Mouse (Mus musculus): ENCODE results near the gene Kdm2a. TPM values are rescaled to one million over a fixed set of nuclear protein-coding genes. Genes with fewer than 3 reads are reported as not detected.

Kdm2a gene
- polyA plus RNA-seq, 1 experiment from 2014 or later: 18.5 TPM

GRCm38 (mm10) chr19:4326881-4327280 is 71.2 kb downstream of the Kdm2a start:
- Histone ChIP-seq H3K4me1 (ENCODE audit: insufficient read depth, low read depth, low read length) (no peaks in the 10 kb centered on the region), H3K4me3 (ENCODE audit: low read depth, low read length) (no peak overlapping the region), H3K9me3 (ENCODE audit: low read length) (no peaks in the 10 kb centered on the region), H3K9ac (replicated peaks; ENCODE audit: low read depth) (no peak overlapping the region), H3K27me3 (replicated peaks; ENCODE audit: insufficient read depth, low read length) (no peaks in the 10 kb centered on the region), H3K27ac (ENCODE audit: low read length) (no peak overlapping the region), H3K4me2 (replicated peaks; ENCODE audit: low read depth, low read length) (no peak overlapping the region), H3K36me3 (ENCODE audit: insufficient read depth, low read length) (peaks cover 53% of the 10 kb centered on the region)
- DNase-seq (ENCODE audit: low spot score): no peak
- ATAC-seq: no peak
- TF ChIP-seq EP300 (IDR thresholded peaks at IDR 0.05): no peak
- no peak for TF ChIP-seq CTCF (IDR thresholded peaks at IDR 0.05)
- 74% methylated on average over 1 of the region's 1 CpGs for WGBS

GRCm38 (mm10) chr19:4326106-4326505 is 72.0 kb downstream of the Kdm2a start:
- Histone ChIP-seq H3K4me3 (ENCODE audit: low read depth, low read length) (no peak overlapping the region), H3K4me2 (replicated peaks; ENCODE audit: low read depth, low read length) (no peak overlapping the region), H3K9me3 (ENCODE audit: low read length) (no peaks in the 10 kb centered on the region), H3K9ac (replicated peaks; ENCODE audit: low read depth) (no peak overlapping the region), H3K27me3 (replicated peaks; ENCODE audit: insufficient read depth, low read length) (no peaks in the 10 kb centered on the region), H3K4me1 (ENCODE audit: insufficient read depth, low read depth, low read length) (no peaks in the 10 kb centered on the region), H3K27ac (ENCODE audit: low read length) (no peak overlapping the region), H3K36me3 (ENCODE audit: insufficient read depth, low read length) (peaks cover 58% of the 10 kb centered on the region)
- ATAC-seq: no peak
- TF ChIP-seq EP300 (IDR thresholded peaks at IDR 0.05) (no peak), CTCF (IDR thresholded peaks at IDR 0.05) (no peak)
- DNase-seq (ENCODE audit: low spot score): no peak
- 81% methylated on average over 3 of the region's 3 CpGs for WGBS

GRCm38 (mm10) chr19:4322134-4322533 is 76.0 kb downstream of the Kdm2a start:
- WGBS: 85% methylated on average over 3 of the region's 3 CpGs
- Histone ChIP-seq H3K9me3 (ENCODE audit: low read length) (no peaks in the 10 kb centered on the region), H3K36me3 (ENCODE audit: insufficient read depth, low read length) (peaks cover 57% of the 10 kb centered on the region)

DNA sequence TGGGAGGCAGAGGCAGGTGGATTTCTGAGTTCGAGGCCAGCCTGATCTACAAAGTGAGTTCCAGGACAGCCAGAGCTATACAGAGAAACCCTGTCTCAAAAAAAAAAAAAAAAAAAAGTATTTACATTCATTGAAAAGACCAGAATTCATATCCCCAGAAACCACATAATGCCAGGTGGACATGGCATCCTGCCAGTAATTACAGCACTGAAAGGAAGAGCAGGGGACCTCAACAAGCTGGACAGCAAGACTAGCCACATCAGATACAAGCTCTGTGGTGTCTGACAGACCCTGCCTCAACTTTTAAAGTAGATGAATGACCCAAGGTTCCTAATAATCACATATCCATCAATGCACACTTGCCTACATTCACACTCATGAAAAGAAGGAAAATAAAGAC is 76.5 kb downstream of the Kdm2a start:
- WGBS: 100% methylated on average over 1 of the region's 1 CpGs
- no peak for ATAC-seq
- H3K36me3 ChIP-seq (ENCODE audit: insufficient read depth, low read length): peaks cover 53% of the 10 kb centered on the region

More at GRCm38 (mm10) chr19:4322134-4322533, 76.0 kb downstream of the Kdm2a start:
- H3K4me1 ChIP-seq (ENCODE audit: insufficient read depth, low read depth, low read length): no peaks in the 10 kb centered on the region
- H3K27me3 ChIP-seq (replicated peaks; ENCODE audit: insufficient read depth, low read length): no peaks in the 10 kb centered on the region
- no peak overlapping the region for H3K4me3 ChIP-seq (ENCODE audit: low read depth, low read length)
- H3K9ac ChIP-seq (replicated peaks; ENCODE audit: low read depth): no peak overlapping the region
- H3K27ac ChIP-seq (ENCODE audit: low read length): no peak overlapping the region
- no peak for TF ChIP-seq CTCF (IDR thresholded peaks at IDR 0.05)
- no peak for TF ChIP-seq EP300 (IDR thresholded peaks at IDR 0.05)
- no peak for DNase-seq (ENCODE audit: low spot score)
- H3K4me2 ChIP-seq (replicated peaks; ENCODE audit: low read depth, low read length): no peak overlapping the region
- ATAC-seq: no peak

GRCm38 (mm10) chr19:4319272-4319671 is 78.8 kb downstream of the Kdm2a start:
- no peaks in the 10 kb centered on the region for H3K9me3 ChIP-seq (ENCODE audit: low read length)
- no peak overlapping the region for H3K27ac ChIP-seq (ENCODE audit: low read length)
- no peak overlapping the region for H3K4me3 ChIP-seq (ENCODE audit: low read depth, low read length)
- no peak overlapping the region for H3K9ac ChIP-seq (replicated peaks; ENCODE audit: low read depth)
- ATAC-seq (no peak), DNase-seq (ENCODE audit: low spot score) (no peak)
- H3K36me3 ChIP-seq (ENCODE audit: insufficient read depth, low read length): peaks cover 36% of the 10 kb centered on the region
- H3K4me1 ChIP-seq (ENCODE audit: insufficient read depth, low read depth, low read length): no peaks in the 10 kb centered on the region
- 66% methylated on average over 4 of the region's 4 CpGs for WGBS
- H3K4me2 ChIP-seq (replicated peaks; ENCODE audit: low read depth, low read length): no peak overlapping the region
- TF ChIP-seq EP300 (IDR thresholded peaks at IDR 0.05) (no peak), CTCF (IDR thresholded peaks at IDR 0.05) (no peak)
- H3K27me3 ChIP-seq (replicated peaks; ENCODE audit: insufficient read depth, low read length): no peaks in the 10 kb centered on the region

More for the DNA sequence above, 76.5 kb downstream of the Kdm2a start:
- Histone ChIP-seq H3K27me3 (replicated peaks; ENCODE audit: insufficient read depth, low read length) (no peaks in the 10 kb centered on the region), H3K4me2 (replicated peaks; ENCODE audit: low read depth, low read length) (no peak overlapping the region), H3K27ac (ENCODE audit: low read length) (no peak overlapping the region), H3K9me3 (ENCODE audit: low read length) (no peaks in the 10 kb centered on the region), H3K4me3 (ENCODE audit: low read depth, low read length) (no peak overlapping the region), H3K9ac (replicated peaks; ENCODE audit: low read depth) (no peak overlapping the region), H3K4me1 (ENCODE audit: insufficient read depth, low read depth, low read length) (no peaks in the 10 kb centered on the region)
- no peak for TF ChIP-seq CTCF (IDR thresholded peaks at IDR 0.05)
- TF ChIP-seq EP300 (IDR thresholded peaks at IDR 0.05): no peak
- DNase-seq (ENCODE audit: low spot score): no peak

DNA sequence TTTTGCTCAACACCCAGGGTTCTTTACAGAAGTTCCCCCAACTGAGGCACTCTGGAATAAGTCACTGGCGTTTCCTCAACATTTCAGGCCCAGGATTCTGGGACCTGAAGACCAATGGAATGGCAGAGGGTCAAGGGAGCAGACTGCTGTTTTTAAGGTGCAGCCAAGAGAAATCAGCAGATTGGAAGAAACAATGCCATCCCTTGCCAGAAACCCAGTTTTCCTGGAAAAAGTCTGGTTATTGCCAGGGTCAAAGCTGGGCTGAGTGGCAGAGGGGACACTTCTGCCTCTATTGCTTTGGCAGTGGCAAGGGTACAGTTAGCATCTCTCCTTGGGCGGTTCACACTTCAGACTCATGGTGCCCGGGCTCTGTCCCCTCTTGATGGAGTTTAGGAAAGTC is 80.9 kb downstream of the Kdm2a start:
- no peak for TF ChIP-seq EP300 (IDR thresholded peaks at IDR 0.05)
- no peak for TF ChIP-seq CTCF (IDR thresholded peaks at IDR 0.05)
- no peak for ATAC-seq
- no peak overlapping the region for H3K9ac ChIP-seq (replicated peaks; ENCODE audit: low read depth)
- H3K4me3 ChIP-seq (ENCODE audit: low read depth, low read length): no peak overlapping the region
- H3K27me3 ChIP-seq (replicated peaks; ENCODE audit: insufficient read depth, low read length): no peaks in the 10 kb centered on the region
- no peaks in the 10 kb centered on the region for H3K9me3 ChIP-seq (ENCODE audit: low read length)
- peaks cover 31% of the 10 kb centered on the region for H3K36me3 ChIP-seq (ENCODE audit: insufficient read depth, low read length)
- H3K4me2 ChIP-seq (replicated peaks; ENCODE audit: low read depth, low read length): no peak overlapping the region
- no peak for DNase-seq (ENCODE audit: low spot score)
- no peaks in the 10 kb centered on the region for H3K4me1 ChIP-seq (ENCODE audit: insufficient read depth, low read depth, low read length)
- WGBS: 84% methylated on average over 3 of the region's 3 CpGs
- no peak overlapping the region for H3K27ac ChIP-seq (ENCODE audit: low read length)

Measured in lung, postnatal 0 days (tissue).